Mouse (Mus musculus) heart, adult 18-20 months (tissue): Measurements from ENCODE around the gene Gm8020. TPM values are rescaled to one million over a fixed set of nuclear protein-coding genes. Genes with fewer than 3 reads are reported as not detected.
"Not testable (repeated sequence)": the region's sequence is repeated elsewhere in the genome, so short reads cannot be mapped to it uniquely, and the experiment has no call there.

Source experiments
- DNase-seq, 2 experiments: peaks; one replicate each; pipeline ENCODE4 v3.0.0; 2021 to 2022; ENCODE audit warnings: mixed read lengths in 1 of 2
- long read RNA-seq, 2 experiments: library from polyadenylated mRNA; stranded (forward); transcript quantifications; one replicate each; pipeline ENCODE4 v2.0.0; 2021
- total RNA-seq, 2 experiments: library from RNA; stranded (reverse); gene quantifications; 2 replicates each; pipeline ENCODE4 v1.2.3; 2021

Gm8020 gene
- total RNA-seq, result not detected
- long read RNA-seq, experiment 1, result 0 reads
- long read RNA-seq, experiment 2, result 0 reads

DNA sequence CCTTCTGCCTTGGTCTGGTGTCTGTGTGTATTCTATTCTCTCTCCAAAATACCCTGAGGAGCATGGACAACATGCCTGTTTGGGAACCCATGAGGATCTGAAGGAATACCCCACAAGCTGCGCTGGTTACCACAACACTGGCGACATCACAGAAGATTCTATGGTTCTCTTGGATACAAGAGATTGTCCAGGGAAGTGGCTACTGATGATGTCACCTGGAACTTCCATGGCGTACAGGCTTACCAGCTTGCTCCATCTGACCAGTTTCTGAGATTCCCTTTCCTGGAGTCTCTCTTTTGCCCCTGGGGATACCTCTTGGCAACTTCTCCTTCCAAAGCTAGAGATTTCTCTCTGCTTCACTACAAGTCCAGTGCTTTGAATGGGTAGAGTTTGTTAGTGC is at the start of gene Gm8020:
TSS of gene Gm8020 (minus strand) at position 101 of the 400 bp plus-strand sequence.
- not testable (repeated sequence) for DNase-seq

DNA sequence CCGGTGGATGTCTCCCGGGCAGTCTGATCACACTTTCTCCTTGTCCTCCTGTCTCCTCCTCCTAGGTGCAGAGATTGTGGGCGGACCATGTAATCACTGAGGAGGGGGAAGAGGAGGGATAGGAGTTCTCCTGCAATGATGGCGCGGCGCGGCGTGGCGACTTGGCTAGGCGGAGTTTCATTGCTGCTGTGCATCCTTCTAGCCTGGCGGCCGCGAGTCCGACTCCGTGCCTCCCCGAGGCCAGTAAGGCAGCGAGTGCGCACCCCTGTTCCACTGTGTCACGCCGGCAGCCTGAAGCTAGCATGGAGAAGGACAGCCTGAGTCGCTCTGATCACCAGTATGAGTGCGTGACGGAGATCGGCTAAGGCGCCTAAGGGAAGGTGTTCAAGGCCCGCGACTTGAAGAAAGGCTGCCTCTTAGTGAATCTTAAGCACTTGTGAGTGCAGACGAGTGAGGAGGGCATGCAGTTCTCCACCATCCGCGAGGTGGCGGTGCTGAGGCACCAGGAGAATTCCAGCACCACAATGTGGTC is 41.1 kb upstream of the Gm8020 start:
- not testable (repeated sequence) for DNase-seq

DNA sequence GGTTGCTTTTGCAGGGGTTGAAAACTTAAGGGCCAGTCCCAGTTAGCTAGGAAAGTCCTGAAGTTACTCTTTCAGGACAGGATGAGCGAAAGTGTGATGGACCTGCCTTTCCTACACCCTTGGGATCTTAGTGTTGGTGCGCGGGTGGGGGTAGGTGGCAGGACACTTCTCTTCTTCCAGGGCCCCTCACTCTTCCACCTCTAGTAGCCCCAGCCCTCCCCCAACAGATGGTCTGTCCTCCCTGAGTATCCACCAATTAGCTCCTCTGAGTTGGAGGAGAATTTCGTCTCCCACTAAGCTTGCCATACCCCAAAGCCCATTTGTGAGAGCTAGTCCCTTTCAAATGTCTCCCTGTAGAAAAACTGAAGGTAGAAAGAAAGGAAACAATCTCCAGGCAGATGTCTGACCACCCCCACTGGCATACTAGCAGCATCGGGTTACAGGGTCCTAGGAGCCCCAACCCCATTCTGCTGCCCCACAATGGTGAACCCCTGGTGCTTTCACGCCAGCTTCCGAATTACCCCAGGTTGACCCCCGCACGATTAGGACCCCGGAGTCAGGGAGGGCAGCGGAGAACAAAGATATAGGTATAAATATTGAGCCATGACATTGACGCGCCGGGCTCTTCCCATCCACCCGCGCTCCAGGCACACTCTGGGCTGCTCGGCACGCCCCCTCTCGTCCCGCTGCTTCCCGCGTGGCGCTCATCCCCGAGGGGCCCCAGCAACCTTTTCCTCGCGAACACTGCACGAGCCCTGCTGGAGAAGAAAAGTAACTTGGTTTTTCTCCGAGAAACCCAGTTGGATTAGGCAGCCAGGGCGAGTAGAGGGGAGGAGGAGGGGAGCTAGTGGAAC is 40.4 kb upstream of the Gm8020 start:
- DNase-seq, result not testable (repeated sequence)

DNA sequence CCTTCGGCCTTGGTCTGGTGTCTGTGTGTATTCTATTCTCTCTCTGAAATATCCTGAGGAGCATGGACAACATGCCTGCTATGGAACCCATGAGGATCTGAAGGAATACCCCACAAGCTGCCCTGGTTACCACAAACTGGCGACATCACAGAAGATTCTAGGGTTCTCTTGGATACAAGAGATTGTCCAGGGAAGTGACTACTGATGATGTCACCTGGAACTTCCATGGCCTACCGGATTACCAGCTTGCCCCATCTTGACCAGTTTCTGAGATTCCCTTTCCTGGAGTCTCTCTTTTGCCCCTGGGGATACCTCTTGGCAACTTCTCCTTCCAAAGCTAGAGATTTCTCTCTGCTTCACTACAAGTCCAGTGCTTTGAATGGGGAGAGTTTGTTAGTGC is 22.0 kb upstream of the Gm8020 start, which contains the start of gene Gm8024:
TSS of gene Gm8024 (minus strand) at position 101 of the 400 bp plus-strand sequence.
- not testable (repeated sequence) for DNase-seq

- DNase-seq, result not testable (repeated sequence)
These were observed 38.6 kb downstream of the Gm8020 start, which contains the start of gene Gm8011 for GRCm38 (mm10) chr14:42463581-42463980. Gene Gm8011 (plus strand): TSS chr14:42463881.

Other genes starting within 250 kb of the Gm8020 start
- not detected for gene Gm17026, start 242.3 kb downstream of the Gm8020 start, total RNA-seq
- not detected for gene Gm9611, start 205.0 kb downstream of the Gm8020 start, total RNA-seq
- not detected for gene Gm7995, start 192.1 kb downstream of the Gm8020 start, total RNA-seq
- not detected for gene Gm8005, start 62.7 kb downstream of the Gm8020 start, total RNA-seq
- not detected for gene Gm8011, start 38.5 kb downstream of the Gm8020 start, total RNA-seq
- gene Gm8024, start 21.9 kb upstream of the Gm8020 start, total RNA-seq, result not detected
- not detected for gene Gm17124, start 97.5 kb upstream of the Gm8020 start, total RNA-seq
- gene Gm3633, start 139.6 kb upstream of the Gm8020 start, total RNA-seq, result not detected
- gene Gm10378, start 153.6 kb upstream of the Gm8020 start, total RNA-seq, result not detected